11 mouse cellular contexts compared by ENCODE assay signal in genomic region chr5:136019907-136020306, GRCm38 (mm10). TPM values are rescaled to one million over a fixed set of nuclear protein-coding genes. Genes with fewer than 3 reads are reported as not detected.
A peak's percentile ranks its signal among the peaks of the same experiment; 100 is the strongest.
DNase-seq lines count a peak whose midpoint lies in the region; ATAC-seq lines count a peak whose summit lies in the region.
"Had no signal": no experiment of that assay in that cellular context is flagged by ENCODE, and none has a peak within 500 bp of the region (broad histone marks: within the 10 kb centered on the region; RNA-seq: fewer than 3 reads in every experiment).

No protein-coding gene starts in this region.

- no peaks in the 10 kb centered on the region for H3K9me3 ChIP-seq in heart, embryonic 13.5 days
- no peaks in the 10 kb centered on the region for H3K9me3 ChIP-seq in liver, embryonic 15.5 days (replicated peaks)
- H3K9me3 ChIP-seq: limb, embryonic 12.5 days; stomach, embryonic 15.5 days had no signal

- peaks cover 41% of the 10 kb centered on the region for H3K36me3 ChIP-seq in heart, embryonic 13.5 days
- no peaks in the 10 kb centered on the region for H3K36me3 ChIP-seq in liver, embryonic 15.5 days (replicated peaks)

- ATAC-seq in heart, embryonic 13.5 days (ENCODE audit: extremely low read depth, insufficient number of reproducible peaks, low FRiP score, low TSS enrichment) = no peak
- ATAC-seq in liver, embryonic 15.5 days (ENCODE audit: insufficient read depth) = 0 out of 2 replicates have a peak, but pooled peaks have one; percentile 28
- ATAC-seq: forebrain, postnatal 0 days; hindbrain, postnatal 0 days had no signal

- DNase-seq in heart, postnatal 4 days = no peak
- DNase-seq in 3T3-L1 (ENCODE audit: low read depth, low spot score) (peak; percentile 47), ZHBTc4 (ENCODE audit: low read depth, low spot score) (peak; percentile 34)
- no peak for DNase-seq in embryo, embryonic 11 days
- DNase-seq in kidney, postnatal 36 days = no peak
- DNase-seq: forebrain, postnatal 0 days had no signal

- no peaks in the 10 kb centered on the region for H3K27me3 ChIP-seq in heart, embryonic 13.5 days (replicated peaks)
- no peaks in the 10 kb centered on the region for H3K27me3 ChIP-seq in liver, embryonic 15.5 days
- H3K27me3 ChIP-seq: limb, embryonic 12.5 days; stomach, embryonic 15.5 days had no signal

- H3K9ac ChIP-seq in heart, embryonic 13.5 days = peak overlapping the region; percentile 10; the same call in 1 of the 2 replicates
- H3K9ac ChIP-seq in liver, embryonic 15.5 days = no peak overlapping the region
- H3K9ac ChIP-seq: forebrain, postnatal 0 days; limb, embryonic 12.5 days; stomach, embryonic 15.5 days had no signal

- no peak overlapping the region for H3K4me3 ChIP-seq in heart, embryonic 13.5 days
- H3K4me3 ChIP-seq in liver, embryonic 15.5 days (replicated peaks) = no peak overlapping the region
- H3K4me3 ChIP-seq: limb, embryonic 12.5 days; stomach, embryonic 15.5 days had no signal

- peaks cover 56% of the 10 kb centered on the region for H3K4me1 ChIP-seq in heart, embryonic 13.5 days
- H3K4me1 ChIP-seq in liver, embryonic 15.5 days (replicated peaks) = peaks cover 7% of the 10 kb centered on the region

- WGBS in heart, embryonic 13.5 days = 9% methylated on average over 1 of the region's 1 CpGs
- 16% methylated on average over 1 of the region's 1 CpGs for WGBS in liver, embryonic 15.5 days (ENCODE audit: insufficient replicate concordance)

- peak overlapping the region; percentile 66 for H3K27ac ChIP-seq in heart, embryonic 13.5 days (replicated peaks)
- no peak overlapping the region for H3K27ac ChIP-seq in liver, embryonic 15.5 days (replicated peaks)
- H3K27ac ChIP-seq: hindbrain, postnatal 0 days; limb, embryonic 12.5 days; stomach, embryonic 15.5 days had no signal

- H3K4me2 ChIP-seq in heart, embryonic 13.5 days = no peak overlapping the region
- no peak overlapping the region for H3K4me2 ChIP-seq in liver, embryonic 15.5 days
- H3K4me2 ChIP-seq: limb, embryonic 12.5 days; stomach, embryonic 15.5 days had no signal

RNA-seq across cellular contexts. Expression of gene Upk3b, which starts 18.4 kb away (rescaled TPM):
- 41.2 and 54.6 TPM in 2 replicates for polyA plus RNA-seq in heart, embryonic 13.5 days (2015; fragmentation: Nextera tagmentation; extraction: Ambion mirVana)
- total RNA-seq in heart, postnatal 4 days (2021) = 10 to 100 TPM; 25.8 to 30.7 TPM
- 3.3 and 3.8 TPM in 2 replicates for polyA plus RNA-seq in liver, embryonic 15.5 days (2015; fragmentation: Nextera tagmentation; extraction: Ambion mirVana)
- total RNA-seq: hindbrain, postnatal 0 days had no signal
- polyA plus RNA-seq: forebrain, postnatal 0 days; hindbrain, postnatal 0 days had no signal

RNA-seq across cellular contexts. Expression of gene Dtx2, which starts 25.3 kb away (rescaled TPM):
- 23.0 and 23.9 TPM in 2 replicates for polyA plus RNA-seq in heart, embryonic 13.5 days (2015; fragmentation: Nextera tagmentation; extraction: Ambion mirVana)
- 10 to 100 TPM in 1 of 2 experiments, 1 to 10 TPM in 1; 9.7 to 10.7 TPM for total RNA-seq in heart, postnatal 4 days (2021)
- 6.7 and 6.9 TPM in 2 replicates for polyA plus RNA-seq in liver, embryonic 15.5 days (2015; fragmentation: Nextera tagmentation; extraction: Ambion mirVana)

RNA-seq across cellular contexts. Expression of gene Upk3bl, which starts 34.4 kb away (rescaled TPM):
- 0.13 and 0.43 TPM in 2 replicates for polyA plus RNA-seq in heart, embryonic 13.5 days (2015; fragmentation: Nextera tagmentation; extraction: Ambion mirVana)
- not detected for total RNA-seq in heart, postnatal 4 days (2021)
- 0.08 TPM in 1 of 2 replicates, not detected in the other for polyA plus RNA-seq in liver, embryonic 15.5 days (2015; fragmentation: Nextera tagmentation; extraction: Ambion mirVana)
- total RNA-seq: forebrain, postnatal 0 days; hindbrain, postnatal 0 days had no signal
- polyA plus RNA-seq: forebrain, postnatal 0 days had no signal

RNA-seq across cellular contexts. Expression of gene Zp3, which starts 40.0 kb away (rescaled TPM):
- polyA plus RNA-seq in heart, embryonic 13.5 days (2015; fragmentation: Nextera tagmentation; extraction: Ambion mirVana) = 0.11 TPM in 1 of 2 replicates, not detected in the other
- total RNA-seq in heart, postnatal 4 days (2021) = not detected
- polyA plus RNA-seq in liver, embryonic 15.5 days (2015; fragmentation: Nextera tagmentation; extraction: Ambion mirVana) = not detected in 2 replicates
- polyA plus RNA-seq: limb, embryonic 12.5 days had no signal

RNA-seq across cellular contexts. Expression of gene Ssc4d, which starts 45.6 kb away (rescaled TPM):
- 1.0 and 1.1 TPM in 2 replicates for polyA plus RNA-seq in heart, embryonic 13.5 days (2015; fragmentation: Nextera tagmentation; extraction: Ambion mirVana)
- total RNA-seq in heart, postnatal 4 days (2021) = under 1 TPM; 0.36 to 0.69 TPM
- 1.6 and 1.8 TPM in 2 replicates for polyA plus RNA-seq in liver, embryonic 15.5 days (2015; fragmentation: Nextera tagmentation; extraction: Ambion mirVana)

Comparison
In these comparisons a context has a peak if more than half of its experiments do, and no peak if none do; other contexts are left out.
1. DNase-seq: peak in 3T3-L1 (single experiment) and ZHBTc4 (single experiment); none in heart, postnatal 4 days (single experiment), embryo, embryonic 11 days (single experiment) and kidney, postnatal 36 days (0 of 2).